Mouse (Mus musculus) spleen, postnatal 14 days (tissue): Measurements from ENCODE around the gene Foxd3.
"Not testable (repeated sequence)": the region's sequence is repeated elsewhere in the genome, so short reads cannot be mapped to it uniquely, and the experiment has no call there.

Source experiments
- DNase-seq, 2 experiments: peaks; one replicate each; pipeline ENCODE4 v3.0.0; 2021 to 2022; ENCODE audit warnings: low spot score in 2 of 2

The Foxd3 gene

DNA sequence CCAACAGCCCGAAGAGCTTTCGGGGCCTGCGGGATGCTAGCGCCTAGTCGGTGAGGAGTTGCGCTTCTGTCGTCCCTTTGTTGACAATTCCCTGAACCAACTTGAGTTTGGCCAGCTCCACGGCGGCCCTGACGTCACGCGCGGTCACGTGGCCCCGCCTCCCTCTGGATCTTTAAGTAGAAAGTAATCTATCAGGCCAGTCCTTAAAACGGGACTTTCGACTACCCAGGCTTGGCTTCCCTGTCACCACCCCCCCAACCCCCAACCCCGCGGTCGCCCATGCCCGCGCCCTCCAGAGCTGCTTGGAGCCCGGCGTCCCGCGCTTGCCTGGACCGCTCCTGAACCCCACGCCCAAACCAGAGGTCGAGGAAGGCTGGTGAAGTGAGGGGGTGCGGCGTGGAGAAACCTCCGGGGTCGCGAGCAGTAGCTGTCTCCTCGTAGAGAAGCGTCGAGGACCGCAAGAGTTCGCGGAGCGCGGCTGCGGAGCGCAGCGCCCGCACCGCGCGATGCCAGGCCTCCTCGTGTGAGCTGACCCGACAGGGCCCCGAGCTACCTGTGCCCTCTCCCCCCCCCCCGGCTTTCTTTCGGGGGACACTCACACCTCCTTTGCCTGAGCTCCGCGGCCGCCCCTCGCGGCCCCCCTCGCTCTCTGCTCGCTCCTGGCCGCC, at the start of gene Foxd3:
Gene Foxd3 (plus strand): TSS at position 363 of the 668 bp plus-strand sequence.
- no peak for DNase-seq

DNA sequence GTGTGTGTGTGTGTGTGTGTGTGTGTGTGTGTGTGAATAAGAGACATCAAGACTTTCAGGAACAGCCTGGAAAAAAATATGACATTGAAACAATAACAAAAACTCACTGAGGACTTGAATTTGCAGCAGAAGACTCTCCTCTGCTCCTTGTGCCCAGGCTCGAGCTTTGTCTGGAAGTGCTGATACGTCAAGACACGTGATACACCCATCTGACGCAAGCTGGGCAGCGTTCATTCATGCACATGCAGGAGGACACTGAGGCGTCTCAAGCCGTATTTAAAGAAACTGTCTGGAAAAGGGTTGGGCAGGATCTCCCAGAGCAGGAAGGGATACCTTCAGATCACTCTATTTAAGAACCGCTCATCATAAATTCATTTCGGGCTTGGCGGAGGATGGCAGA, 43.9 kb upstream of the Foxd3 start:
- DNase-seq, result no peak

- no peak for DNase-seq
These were observed 43.3 kb upstream of the Foxd3 start for GRCm38 (mm10) chr4:99612609-99613350.

- DNase-seq, result no peak
These were observed 29.9 kb upstream of the Foxd3 start for GRCm38 (mm10) chr4:99626047-99626844.

DNA sequence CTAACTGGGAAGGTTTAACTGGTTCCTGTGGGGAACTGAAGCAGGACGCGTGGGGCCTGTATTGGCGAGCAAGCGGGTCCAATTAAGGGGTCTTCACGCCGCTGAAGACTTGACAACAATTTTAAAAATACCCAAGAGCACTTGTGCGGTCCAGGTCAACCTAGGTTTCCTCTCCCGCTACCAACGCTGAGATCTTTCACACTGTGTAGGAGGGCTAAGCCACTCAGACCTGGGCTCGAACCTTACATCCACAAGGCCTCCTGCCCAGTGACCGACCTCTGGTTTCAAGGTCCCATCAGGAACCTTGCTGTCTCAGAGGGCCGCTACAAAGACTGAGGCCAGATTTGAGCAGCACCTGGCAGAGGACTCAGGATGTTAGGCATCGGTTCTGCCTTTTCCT, 29.0 kb upstream of the Foxd3 start:
- no peak for DNase-seq

DNA sequence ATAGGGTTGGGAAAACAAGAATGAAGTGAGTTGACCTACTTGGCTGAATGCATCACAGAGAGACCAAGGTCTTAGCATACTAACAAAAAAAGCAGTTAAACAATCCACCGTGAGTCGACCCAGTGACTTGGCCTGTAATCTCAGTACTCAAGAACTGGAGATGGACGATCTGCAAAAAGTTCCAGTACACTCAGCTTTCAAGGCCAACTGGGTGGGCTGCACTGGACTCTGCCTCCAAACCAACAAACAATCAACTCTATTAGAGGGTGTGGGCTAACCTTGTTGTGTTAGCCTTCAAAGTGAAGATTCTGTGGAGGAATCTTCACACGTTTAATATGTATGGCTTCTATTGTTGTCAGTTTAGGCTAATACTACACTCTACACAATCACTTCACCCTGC, 20.1 kb upstream of the Foxd3 start:
- no peak for DNase-seq

GRCm38 (mm10) chr4:99636711-99637110, 19.4 kb upstream of the Foxd3 start:
- no peak for DNase-seq

- DNase-seq, result not testable (repeated sequence)
These were observed 15.5 kb upstream of the Foxd3 start for GRCm38 (mm10) chr4:99640619-99641018.

- DNase-seq, result no peak
These were observed 14.2 kb upstream of the Foxd3 start for GRCm38 (mm10) chr4:99641920-99642319.

DNA sequence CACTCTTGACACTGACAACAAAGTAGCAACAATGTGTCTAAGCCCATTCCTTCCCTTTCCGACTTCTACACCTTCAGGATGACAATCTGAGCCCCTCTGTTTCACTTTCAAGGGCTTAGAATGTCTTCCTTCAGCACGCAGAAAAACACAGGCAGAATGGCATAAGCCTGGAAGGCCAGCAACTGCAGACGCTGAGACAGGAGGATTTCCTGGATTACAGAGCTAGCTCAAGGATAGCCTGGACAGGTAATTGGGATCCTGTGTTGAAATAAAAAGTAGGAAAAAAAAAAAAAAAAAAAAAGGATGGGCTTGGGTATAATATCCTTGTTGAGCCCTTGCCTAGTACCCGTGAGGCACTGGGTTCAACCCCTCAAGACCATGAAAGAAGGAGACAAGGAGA, 10.5 kb upstream of the Foxd3 start:
- no peak for DNase-seq

GRCm38 (mm10) chr4:99650088-99650944, 5.8 kb upstream of the Foxd3 start:
- no peak for DNase-seq

DNA sequence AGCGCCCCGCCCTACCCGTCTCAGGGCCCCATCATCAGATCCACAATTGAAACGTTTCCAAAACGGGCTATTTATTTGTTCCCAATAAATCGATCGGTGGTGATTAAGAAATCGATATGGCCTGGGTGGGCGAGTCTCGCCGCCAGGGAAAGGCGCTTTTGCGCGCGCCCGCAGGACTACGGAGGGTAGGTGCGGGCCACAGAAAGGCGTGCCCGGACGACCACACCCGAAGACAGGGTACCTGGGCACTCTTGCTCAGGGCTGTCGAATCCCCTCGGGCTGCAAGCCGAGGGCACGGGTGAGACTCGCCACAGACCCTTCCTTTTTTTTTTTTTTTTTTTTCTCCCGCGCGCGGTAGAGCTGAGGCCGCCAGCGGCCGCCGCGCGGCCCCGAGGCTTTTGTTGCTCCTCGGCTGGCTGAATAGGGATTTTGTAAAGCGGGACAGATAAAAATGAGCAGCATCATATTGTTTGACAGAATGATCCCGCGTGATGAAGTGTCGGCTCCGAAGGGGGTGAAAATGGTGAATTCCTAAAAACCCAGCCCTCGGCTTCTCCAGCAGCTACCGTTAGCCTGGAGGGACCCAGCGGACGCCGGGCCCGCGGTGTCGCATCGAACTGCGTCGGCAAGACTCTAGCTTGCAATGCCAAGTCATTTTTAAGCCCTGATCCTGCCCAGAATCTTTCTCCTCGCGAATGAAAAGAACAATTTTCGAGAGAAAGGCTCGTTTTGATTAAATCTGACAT, 5.0 kb upstream of the Foxd3 start:
- DNase-seq, result no peak

GRCm38 (mm10) chr4:99651823-99652450, 4.2 kb upstream of the Foxd3 start:
- no peak for DNase-seq

- no peak for DNase-seq
These were observed 3.4 kb upstream of the Foxd3 start for GRCm38 (mm10) chr4:99652576-99653210.

DNA sequence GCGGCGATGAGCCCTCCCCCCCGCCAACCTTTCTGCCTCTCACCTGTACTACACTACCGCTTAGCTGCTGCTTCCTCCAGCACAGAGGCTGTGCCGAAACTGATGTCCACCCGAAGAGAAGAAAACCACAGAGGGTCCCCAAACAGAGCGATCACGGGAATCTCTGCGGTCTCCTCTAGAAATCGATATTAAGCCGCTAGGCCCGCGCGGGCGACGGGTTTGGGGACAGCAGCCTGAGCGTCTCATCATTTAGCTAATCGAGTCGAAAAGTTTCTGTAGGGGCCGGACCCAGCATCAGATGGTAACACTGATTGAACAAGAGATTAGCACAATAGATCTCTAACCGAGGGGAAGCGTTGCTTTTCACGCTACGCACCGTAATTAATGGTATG, 2.9 kb upstream of the Foxd3 start:
- no peak for DNase-seq

DNA sequence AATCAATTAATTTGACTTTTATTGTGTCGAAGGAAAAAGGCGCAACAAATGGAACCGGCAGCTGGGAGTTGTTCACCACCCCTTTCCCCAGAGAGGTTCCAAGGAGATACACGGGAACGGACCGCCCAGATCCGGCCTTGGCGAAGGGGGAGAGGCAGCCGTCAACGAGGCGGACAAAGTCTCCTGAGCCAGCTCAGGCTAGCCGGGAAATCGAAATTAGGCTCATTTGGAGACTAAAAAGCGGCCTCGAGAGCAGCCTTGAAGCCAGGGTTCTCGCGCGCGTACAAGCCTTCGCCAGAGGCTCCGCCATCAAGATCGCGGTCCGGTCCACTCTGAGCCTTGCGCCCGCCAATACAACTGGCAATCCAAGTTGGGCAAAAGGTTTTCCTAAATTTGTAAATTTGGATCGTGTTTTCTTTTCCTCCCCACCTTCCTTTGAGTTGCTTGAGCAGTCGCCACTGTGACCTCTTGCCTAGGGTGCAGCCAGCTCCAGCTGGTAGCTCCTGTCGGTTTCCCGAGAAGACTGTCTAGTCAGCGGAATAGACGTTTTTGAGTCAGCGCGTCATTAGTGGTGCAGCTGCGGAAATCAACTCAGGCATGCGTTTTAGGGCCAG, 2.4 kb upstream of the Foxd3 start:
- no peak for DNase-seq

DNA sequence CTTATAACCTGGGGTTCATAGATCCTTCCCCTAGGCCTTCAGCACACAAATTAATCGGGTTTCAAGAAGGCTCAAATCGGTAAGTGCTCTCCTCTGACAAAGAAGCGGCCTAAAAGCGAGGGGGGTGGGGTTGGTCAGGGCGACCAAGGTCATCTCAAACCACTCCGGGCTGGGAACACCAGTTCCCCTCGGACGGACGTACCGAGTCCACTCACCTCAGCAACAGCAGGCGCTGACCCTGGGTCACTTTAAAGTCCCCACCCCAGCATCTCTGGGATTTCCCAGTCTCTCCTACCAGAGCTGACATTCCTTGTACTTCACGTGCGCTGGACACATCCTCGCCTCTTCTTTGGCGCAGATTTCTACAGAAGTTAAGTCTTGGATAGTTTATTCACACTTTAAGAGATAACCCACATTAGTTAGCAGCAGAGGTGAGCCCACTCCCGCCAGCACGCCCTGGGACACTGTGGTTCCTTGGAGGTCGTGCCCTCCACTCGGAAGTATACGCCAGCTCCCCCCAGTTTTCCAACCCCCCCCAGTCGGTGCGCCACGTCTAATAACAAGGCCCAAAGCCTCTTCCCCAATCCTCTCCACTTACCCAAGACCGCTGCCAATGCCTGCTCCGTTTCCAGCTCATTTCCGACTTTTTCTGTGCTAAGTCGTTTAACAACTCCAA, 1.3 kb upstream of the Foxd3 start:
- no peak for DNase-seq

- no peak for DNase-seq
These were observed 718 bp downstream of the Foxd3 start for GRCm38 (mm10) chr4:99656605-99657429.
